Mouse (Mus musculus) kidney, embryonic 14.5 days (tissue): ENCODE data around the gene Zfp114. TPM values are rescaled to one million over a fixed set of nuclear protein-coding genes. Genes with fewer than 3 reads are reported as not detected.

Experiments used
- polyA plus RNA-seq: library from polyadenylated mRNA; unstranded; fragments of >200 nt; fragmentation: Nextera tagmentation; extraction: Ambion mirVana; gene quantifications from 2 replicates; pipeline ENCODE4 v1.2.1, GENCODE M21; 2014

Zfp114 gene
- polyA plus RNA-seq, 1 experiment from 2014 or later: 6.1 TPM

Other genes with a start within 250 kb of the Zfp114 start
- not detected in 2 replicates for gene Vmn1r179, start 248.1 kb upstream of the Zfp114 start, polyA plus RNA-seq
- gene Vmn1r180, start 224.4 kb upstream of the Zfp114 start, polyA plus RNA-seq: not detected in 2 replicates
- gene Vmn1r181, start 200.4 kb upstream of the Zfp114 start, polyA plus RNA-seq: not detected in 2 replicates
- gene V1rd19, start 173.4 kb upstream of the Zfp114 start, polyA plus RNA-seq: not detected in 2 replicates
- gene Vmn1r183, start 121.8 kb upstream of the Zfp114 start, polyA plus RNA-seq: not detected in 2 replicates
- 17.1 and 24.5 TPM in 2 replicates for gene Zfp180, start 93.1 kb upstream of the Zfp114 start, polyA plus RNA-seq
- 4.0 and 5.3 TPM in 2 replicates for gene Zfp112, start 62.7 kb upstream of the Zfp114 start, polyA plus RNA-seq
- 14.8 and 16.8 TPM in 2 replicates for gene Zfp235, start 40.9 kb upstream of the Zfp114 start, polyA plus RNA-seq
- 6.8 and 12.0 TPM in 2 replicates for gene Zfp111, start 36.4 kb downstream of the Zfp114 start, polyA plus RNA-seq
- gene Zfp109, start 62.5 kb downstream of the Zfp114 start, polyA plus RNA-seq: 1.7 and 5.0 TPM in 2 replicates
- gene Zfp108, start 79.7 kb downstream of the Zfp114 start, polyA plus RNA-seq: 1.6 and 3.5 TPM in 2 replicates
- 6.3 and 11.8 TPM in 2 replicates for gene Zfp93, start 95.4 kb downstream of the Zfp114 start, polyA plus RNA-seq
- gene Zfp61, start 126.2 kb downstream of the Zfp114 start, polyA plus RNA-seq: 31.3 and 39.5 TPM in 2 replicates
- 9.6 and 10.3 TPM in 2 replicates for gene Zfp94, start 141.6 kb downstream of the Zfp114 start, polyA plus RNA-seq
- gene Tescl, start 158.9 kb downstream of the Zfp114 start, polyA plus RNA-seq: 0.26 and 0.31 TPM in 2 replicates
- gene Lypd5, start 174.1 kb downstream of the Zfp114 start, polyA plus RNA-seq: not detected in 2 replicates
- gene Kcnn4, start 195.2 kb downstream of the Zfp114 start, polyA plus RNA-seq: 2.6 and 3.3 TPM in 2 replicates
- gene Smg9, start 224.6 kb downstream of the Zfp114 start, polyA plus RNA-seq: 25.0 and 32.3 TPM in 2 replicates